39 mouse cellular contexts compared by ENCODE assay signal in genomic region chrX:107796919-107797318, GRCm38 (mm10). TPM values are rescaled to one million over a fixed set of nuclear protein-coding genes. Genes with fewer than 3 reads are reported as not detected.
DNase-seq lines count a peak whose midpoint lies in the region; ATAC-seq and TF ChIP-seq lines count a peak whose summit lies in the region.
"Had no signal": no experiment of that assay in that cellular context is flagged by ENCODE, and none has a peak within 500 bp of the region (broad histone marks: within the 10 kb centered on the region; RNA-seq: fewer than 3 reads in every experiment).

No protein-coding gene starts in this region.

- 0 out of 2 replicates have a peak, but pooled peaks have one; percentile 35 for ATAC-seq in erythroblast, adult 5-6 weeks (replicated peaks; ENCODE audit: low FRiP score, poor library complexity, severe bottlenecking)
- peak; percentile 99 for ATAC-seq in liver, embryonic 13.5 days (ENCODE audit: low read depth)
- peak; percentile 75 for ATAC-seq in megakaryocyte progenitor cell, adult 5-6 weeks (replicated peaks; ENCODE audit: poor library complexity)
- ATAC-seq: activated CD4-positive, CD25-positive, alpha-beta regulatory T cell, adult 4 months; forebrain, embryonic 16.5 days; hindbrain, postnatal 0 days; intestine, embryonic 16.5 days; lung, postnatal 0 days; midbrain, embryonic 15.5 days had no signal

- no peak overlapping the region; the same call in 1 of the 2 replicates for H3K9ac ChIP-seq in MEL (ENCODE audit: control insufficient read depth, low read depth, low read length, poor library complexity, severe bottlenecking)
- no peak overlapping the region for H3K9ac ChIP-seq in liver, embryonic 13.5 days
- H3K9ac ChIP-seq: embryonic facial prominence, embryonic 12.5 days; heart, embryonic 15.5 days; hindbrain, embryonic 12.5 days; limb, embryonic 12.5 days; midbrain, embryonic 15.5 days; neural tube, embryonic 15.5 days had no signal

- peak; percentile 85 for DNase-seq in MEL (ENCODE audit: low read depth, low spot score)
- peak; percentile 15 for DNase-seq in liver, embryonic 13.5 days
- DNase-seq in adrenal gland, adult (ENCODE audit: inconsistent age in 2 of 2, low spot score in 1 of 2) = no peak
- DNase-seq in spleen, adult 12 weeks (ENCODE audit: low spot score) = no peak
- no peak for DNase-seq in gastrocnemius, adult 18-20 months (ENCODE audit: low spot score)
- DNase-seq: adrenal gland, adult 8-10 months; cerebellum, adult 11 months; cerebellum, adult 9-10 months; cerebellum, postnatal 36 days; embryo, embryonic 11 days; gastrocnemius, postnatal 14 days; heart, postnatal 36 days; kidney, postnatal 14 days; layer of hippocampus, adult 9-11 months; lung, adult 18-20 months; lung, postnatal 4 days; retina, postnatal 1 day; right cerebral cortex, postnatal 14 days; thymus, adult 18-20 months; thymus, postnatal 4 days had no signal

- H3K4me1 ChIP-seq in MEL (ENCODE audit: control insufficient read depth in 1 of 2, insufficient read depth in 2 of 2, low read length in 2 of 2) = peaks cover 16 to 33% of the 10 kb centered on the region in 2 experiments
- peaks cover 18% of the 10 kb centered on the region; the same call in 1 of the 2 replicates for H3K4me1 ChIP-seq in liver, embryonic 13.5 days (replicated peaks)
- H3K4me1 ChIP-seq: embryonic facial prominence, embryonic 12.5 days; heart, embryonic 10.5 days; heart, embryonic 15.5 days; hindbrain, embryonic 12.5 days; limb, embryonic 12.5 days; midbrain, embryonic 15.5 days; neural tube, embryonic 15.5 days had no signal

- TF ChIP-seq RAD21 in MEL (IDR thresholded peaks at IDR 0.05; ENCODE audit: low read depth, low read length) = no peak

- H3K27ac ChIP-seq in MEL (ENCODE audit: control insufficient read depth, low read depth, low read length) = peak overlapping the region; percentile 95
- H3K27ac ChIP-seq in liver, embryonic 13.5 days = no peak overlapping the region
- H3K27ac ChIP-seq: embryonic facial prominence, embryonic 12.5 days; heart, embryonic 10.5 days; heart, embryonic 15.5 days; hindbrain, embryonic 12.5 days; hindbrain, postnatal 0 days; limb, embryonic 12.5 days; midbrain, embryonic 15.5 days; neural tube, embryonic 15.5 days had no signal

- no peak for TF ChIP-seq CTCF in MEL (IDR thresholded peaks at IDR 0.05 in 2 of 3, conservative IDR thresholded peaks at IDR 0.05 in 1 of 3; ENCODE audit: control insufficient read depth in 1 of 3, insufficient read depth in 1 of 3, low read depth in 2 of 3, low read length in 3 of 3, poor library complexity in 1 of 3, severe bottlenecking in 1 of 3)

- peaks cover 26 to 43% of the 10 kb centered on the region in 2 experiments for H3K36me3 ChIP-seq in MEL (ENCODE audit: control insufficient read depth in 1 of 2, insufficient read depth in 2 of 2, low read length in 2 of 2)
- H3K36me3 ChIP-seq in liver, embryonic 13.5 days = no peaks in the 10 kb centered on the region
- H3K36me3 ChIP-seq: embryonic facial prominence, embryonic 12.5 days; heart, embryonic 10.5 days; heart, embryonic 15.5 days; hindbrain, embryonic 12.5 days; limb, embryonic 12.5 days; midbrain, embryonic 15.5 days; neural tube, embryonic 15.5 days had no signal

- no peak overlapping the region for H3K4me3 ChIP-seq in MEL (ENCODE audit: control insufficient read depth in 1 of 2, insufficient read depth in 1 of 2, low read depth in 2 of 2, low read length in 2 of 2)
- no peak overlapping the region for H3K4me3 ChIP-seq in liver, embryonic 13.5 days (replicated peaks)
- H3K4me3 ChIP-seq: embryonic facial prominence, embryonic 12.5 days; heart, embryonic 10.5 days; heart, embryonic 15.5 days; hindbrain, embryonic 12.5 days; limb, embryonic 12.5 days; midbrain, embryonic 15.5 days; neural tube, embryonic 15.5 days had no signal

- 16% methylated on average over 2 of the region's 2 CpGs for WGBS in liver, embryonic 13.5 days (ENCODE audit: insufficient replicate concordance)

- no peaks in the 10 kb centered on the region for H3K9me3 ChIP-seq in MEL (replicated peaks; ENCODE audit: insufficient read depth, low read length)
- no peaks in the 10 kb centered on the region for H3K9me3 ChIP-seq in liver, embryonic 13.5 days (replicated peaks)
- H3K9me3 ChIP-seq: embryonic facial prominence, embryonic 12.5 days; heart, embryonic 10.5 days; heart, embryonic 15.5 days; hindbrain, embryonic 12.5 days; limb, embryonic 12.5 days; midbrain, embryonic 15.5 days; neural tube, embryonic 15.5 days had no signal

- H3K4me2 ChIP-seq in liver, embryonic 13.5 days = 0 out of 2 replicates have a peak overlapping the region, but pooled peaks have one; percentile 21
- H3K4me2 ChIP-seq: embryonic facial prominence, embryonic 12.5 days; heart, embryonic 15.5 days; hindbrain, embryonic 12.5 days; limb, embryonic 12.5 days; midbrain, embryonic 15.5 days; neural tube, embryonic 15.5 days had no signal

- peak; percentile 91 to 95 for TF ChIP-seq EP300 in MEL (IDR thresholded peaks at IDR 0.05; ENCODE audit: low read depth in 1 of 2, low read length in 2 of 2)

- 0 out of 2 replicates have a peak, but pooled peaks cover 1% of the 10 kb centered on the region for H3K79me2 ChIP-seq in MEL (ENCODE audit: control insufficient read depth, insufficient read depth, low read length, poor library complexity)

- TF ChIP-seq POLR2A in MEL (IDR thresholded peaks at IDR 0.05; ENCODE audit: control insufficient read depth in 1 of 2, insufficient read depth in 1 of 2, low read depth in 1 of 2, low read length in 2 of 2, poor library complexity in 1 of 2) = no peak

- no peaks in the 10 kb centered on the region for H3K27me3 ChIP-seq in MEL (ENCODE audit: control insufficient read depth in 1 of 2, insufficient read depth in 2 of 2, low read length in 2 of 2)
- H3K27me3 ChIP-seq in liver, embryonic 13.5 days = no peaks in the 10 kb centered on the region
- H3K27me3 ChIP-seq: embryonic facial prominence, embryonic 12.5 days; heart, embryonic 15.5 days; hindbrain, embryonic 12.5 days; limb, embryonic 12.5 days; midbrain, embryonic 15.5 days; neural tube, embryonic 15.5 days had no signal

TF ChIP-seq in MEL, 35 proteins besides CTCF, POLR2A, EP300 and RAD21:
- TF ChIP-seq BHLHE40 (IDR thresholded peaks at IDR 0.05; ENCODE audit: borderline replicate concordance, low read depth, low read length) (peak; percentile 49; the same call in 1 of the 2 replicates), ETS1 (IDR thresholded peaks at IDR 0.05; ENCODE audit: low read depth, low read length) (peak; percentile 88), MEF2A (IDR thresholded peaks at IDR 0.05; ENCODE audit: extremely low read depth, insufficient replicate concordance, low read depth, low read length, poor library complexity, severe bottlenecking) (no peak), ZNF384 (IDR thresholded peaks at IDR 0.05; ENCODE audit: low read depth, low read length) (no peak; the same call in 1 of the 2 replicates), SIN3A (IDR thresholded peaks at IDR 0.05; ENCODE audit: low read length) (peak; percentile 63; the same call in 1 of the 2 replicates), TAL1 (IDR thresholded peaks at IDR 0.05; ENCODE audit: low read length) (peak; percentile 58), HCFC1 (IDR thresholded peaks at IDR 0.05; ENCODE audit: low read depth, low read length) (0 out of 2 replicates have a peak, but pooled peaks have one; percentile 30), ELF1 (IDR thresholded peaks at IDR 0.05; ENCODE audit: low read depth, low read length) (no peak), RCOR1 (IDR thresholded peaks at IDR 0.05; ENCODE audit: low read depth, low read length) (peak; percentile 83), TCF12 (IDR thresholded peaks at IDR 0.05; ENCODE audit: low read depth, low read length) (peak; percentile 86), USF1 (IDR thresholded peaks at IDR 0.05; ENCODE audit: low read depth, low read length) (no peak), GATA1 (IDR thresholded peaks at IDR 0.05; ENCODE audit: low read depth, low read length) (peak; percentile 98), MXI1 (IDR thresholded peaks at IDR 0.05; ENCODE audit: low read depth, low read length) (no peak; the same call in 1 of the 2 replicates)

RNA-seq across cellular contexts. Expression of gene Tent5d, which starts 4.5 kb away (rescaled TPM):
- 2.2 and 3.0 TPM in 2 replicates for total RNA-seq in MEL (2012; rRNA removed)
- polyA plus RNA-seq in MEL (2012; ENCODE audit: insufficient read depth in 1 of 2, insufficient read length in 2 of 2, low read depth in 1 of 2, low replicate concordance in 2 of 2, missing spikeins in 1 of 2) = 1 to 10 TPM in 1 of 2 experiments, not detected in 1; 2.0 TPM
- total RNA-seq in erythroblast, adult 5-6 weeks (2015; ENCODE audit: low replicate concordance) = not detected in 2 replicates
- not detected in 2 replicates for total RNA-seq in erythroblast, adult 5-6 weeks (2017; ENCODE audit: low replicate concordance)
- polyA plus RNA-seq in liver, embryonic 13.5 days (2015; fragmentation: Nextera tagmentation; extraction: Ambion mirVana) = 0.05 TPM in 1 of 2 replicates, not detected in the other
- 0.07 and 0.15 TPM in 2 replicates for total RNA-seq in megakaryocyte progenitor cell, adult 5-6 weeks (2015)
- not detected in 2 replicates for total RNA-seq in megakaryocyte progenitor cell, adult 5-6 weeks (2017)
- not detected for total RNA-seq in gastrocnemius, adult 18-20 months (2021)
- total RNA-seq: adrenal gland, adult 8-10 months; gastrocnemius, postnatal 14 days; heart, postnatal 36 days; left cerebral cortex, adult 18-20 months; left cerebral cortex, postnatal 14 days had no signal
- polyA plus RNA-seq: forebrain, embryonic 11.5 days; forebrain, embryonic 16.5 days; hindbrain, embryonic 12.5 days; hindbrain, postnatal 0 days; intestine, embryonic 16.5 days; lung, postnatal 0 days; neural tube, embryonic 15.5 days; small intestine, adult 2 months; stomach, embryonic 16.5 days had no signal

RNA-seq across cellular contexts. Expression of gene 2610002M06Rik, which starts 19.2 kb away (rescaled TPM):
- total RNA-seq in MEL (2012; rRNA removed) = 24.6 and 26.2 TPM in 2 replicates
- 10 to 100 TPM; 34.4 to 49.5 TPM for polyA plus RNA-seq in MEL (2012; ENCODE audit: insufficient read depth in 1 of 2, insufficient read length in 2 of 2, low read depth in 1 of 2, low replicate concordance in 2 of 2, missing spikeins in 1 of 2)
- total RNA-seq in erythroblast, adult 5-6 weeks (2015; ENCODE audit: low replicate concordance) = 7.5 and 8.4 TPM in 2 replicates
- 5.0 and 6.0 TPM in 2 replicates for total RNA-seq in erythroblast, adult 5-6 weeks (2017; ENCODE audit: low replicate concordance)
- polyA plus RNA-seq in liver, embryonic 13.5 days (2015; fragmentation: Nextera tagmentation; extraction: Ambion mirVana) = 9.6 and 12.5 TPM in 2 replicates
- total RNA-seq in megakaryocyte progenitor cell, adult 5-6 weeks (2015) = 17.5 and 20.1 TPM in 2 replicates
- 15.5 and 16.0 TPM in 2 replicates for total RNA-seq in megakaryocyte progenitor cell, adult 5-6 weeks (2017)
- total RNA-seq in gastrocnemius, adult 18-20 months (2021) = 1 to 10 TPM; 5.3 to 6.1 TPM

Comparison
In these comparisons a context has a peak if more than half of its experiments do, and no peak if none do; other contexts are left out.
1. DNase-seq: peak in MEL (single experiment) and liver, embryonic 13.5 days (single experiment); none in adrenal gland, adult (0 of 2), spleen, adult 12 weeks (single experiment) and gastrocnemius, adult 18-20 months (single experiment).
2. ATAC-seq: peak in every context shown above with its lines; median percentile 99 in liver, embryonic 13.5 days; 75 in megakaryocyte progenitor cell, adult 5-6 weeks; 35 in erythroblast, adult 5-6 weeks.